Mouse (Mus musculus): ENCODE data around the gene Senp6.
"Not testable (repeated sequence)": the region's sequence is repeated elsewhere in the genome, so short reads cannot be mapped to it uniquely, and the experiment has no call there.

- TF ChIP-seq CTCF (IDR thresholded peaks at IDR 0.05; ENCODE audit: extremely low read depth, insufficient read depth, insufficient read length, insufficient replicate concordance); POLR2A (IDR thresholded peaks at IDR 0.05; ENCODE audit: low read depth, low read length): not testable (repeated sequence)
Measured at GRCm38 (mm10) chr9:80044301-80044700, 22.4 kb upstream of the Senp6 start.
